Mouse (Mus musculus) thymus, adult 2 months (tissue): ENCODE data around the gene Rmdn3.

Source experiments
- CTCF ChIP-seq: fragments of 200-500 bp; IDR thresholded peaks from 2 replicates; pipeline ENCODE4 v1.5.1; 2012; ENCODE audit warnings: mild to moderate bottlenecking, control low read depth, low read length, moderate library complexity, borderline replicate concordance; ENCODE audit not compliant: control insufficient read depth, poor library complexity, insufficient read depth; ENCODE audit errors: extremely low read depth
- POLR2A ChIP-seq: fragments of 200-500 bp; IDR thresholded peaks from 2 replicates; pipeline ENCODE4 v1.6.1; 2012; ENCODE audit warnings: mild to moderate bottlenecking, low read length, control low read depth, moderate library complexity; ENCODE audit not compliant: control insufficient read depth, poor library complexity, insufficient read depth; ENCODE audit errors: extremely low read depth

GRCm38 (mm10) chr2:119176761-119177160 lies 19.9 kb upstream of the Rmdn3 start:
- no peak for TF ChIP-seq CTCF
- TF ChIP-seq POLR2A, result no peak
